Mouse (Mus musculus) stomach, postnatal 0 days (tissue): ENCODE results near the gene Cops8.

Source experiments
- CTCF ChIP-seq: IDR thresholded peaks from 2 replicates; pipeline ENCODE4 v1.5.1; 2016; ENCODE audit warnings: antibody characterized with exemption, low read depth, mild to moderate bottlenecking, moderate library complexity
- EP300 ChIP-seq: optimal IDR thresholded peaks from 2 replicates; pipeline ENCODE3; 2016; ENCODE audit warnings: antibody characterized with exemption

DNA sequence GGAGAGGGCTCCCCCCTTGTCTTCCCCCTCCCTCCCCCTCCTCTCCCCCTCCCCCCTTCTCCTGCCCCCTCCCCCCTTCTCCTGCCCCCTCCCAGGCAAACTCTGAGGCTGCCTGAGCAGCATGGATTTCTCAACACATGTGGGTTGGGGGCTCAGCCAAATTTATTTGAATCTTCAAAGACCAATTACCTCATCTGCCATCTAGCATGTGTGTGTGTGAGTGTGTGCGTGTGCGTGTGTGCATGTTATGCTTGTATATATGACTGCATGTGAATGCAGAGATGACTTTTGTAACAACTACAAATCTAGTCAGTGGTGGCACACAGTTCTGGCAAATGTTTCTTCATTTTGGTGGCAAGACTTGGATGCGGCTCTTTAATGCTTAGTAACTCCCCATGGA lies 55.8 kb downstream of the Cops8 start:
- TF ChIP-seq CTCF, result no peak
- no peak for TF ChIP-seq EP300
